Mouse (Mus musculus) urinary bladder, adult 18-20 months (tissue): ENCODE measurements around the gene Dok4.
"Not testable (repeated sequence)": the region's sequence is repeated elsewhere in the genome, so short reads cannot be mapped to it uniquely, and the experiment has no call there.

Experiments
- DNase-seq, 2 experiments: peaks; one replicate each; pipeline ENCODE4 v3.0.0; 2022; ENCODE audit warnings: low spot score in 2 of 2, mixed read lengths in 2 of 2

Gene Dok4

GRCm38 (mm10) chr8:94841183-94841582, 34.9 kb downstream of the Dok4 start:
- DNase-seq: no peak

- peak in 1 of 2 experiments; percentile 41 for DNase-seq
These were observed 37.5 kb downstream of the Dok4 start for GRCm38 (mm10) chr8:94838600-94838999.

GRCm38 (mm10) chr8:94837662-94838574, 38.2 kb downstream of the Dok4 start, which contains the start of the genes Coq9 and Ciapin1:
Gene Coq9 (plus strand): TSS chr8:94838321.
Gene Ciapin1 (minus strand): TSS chr8:94838358.
- peak; percentile 90 to 92 for DNase-seq

- no peak for DNase-seq
These were observed 39.5 kb downstream of the Dok4 start for GRCm38 (mm10) chr8:94836456-94837240.

GRCm38 (mm10) chr8:94835751-94836150, 40.4 kb downstream of the Dok4 start:
- not testable (repeated sequence) for DNase-seq

GRCm38 (mm10) chr8:94833901-94834405, 42.2 kb downstream of the Dok4 start:
- not testable (repeated sequence) for DNase-seq

GRCm38 (mm10) chr8:94828284-94828683, 47.8 kb downstream of the Dok4 start:
- no peak for DNase-seq

GRCm38 (mm10) chr8:94826210-94826609, 49.9 kb downstream of the Dok4 start:
- no peak for DNase-seq

GRCm38 (mm10) chr8:94825170-94825569, 51.0 kb downstream of the Dok4 start:
- DNase-seq: no peak

GRCm38 (mm10) chr8:94822637-94823560, 53.2 kb downstream of the Dok4 start:
- DNase-seq: peak; percentile 24 to 50

GRCm38 (mm10) chr8:94821381-94821780, 54.7 kb downstream of the Dok4 start:
- DNase-seq: no peak

GRCm38 (mm10) chr8:94820553-94820952, 55.6 kb downstream of the Dok4 start:
- DNase-seq: no peak

- DNase-seq: no peak
These were observed 56.4 kb downstream of the Dok4 start for GRCm38 (mm10) chr8:94819671-94820179.

- DNase-seq: no peak
These were observed 58.2 kb downstream of the Dok4 start for GRCm38 (mm10) chr8:94817933-94818332.

- DNase-seq: no peak
These were observed 61.6 kb downstream of the Dok4 start for GRCm38 (mm10) chr8:94814556-94814955.
